Comparison of ENCODE assay signal across 25 mouse cellular contexts in the genomic region with DNA sequence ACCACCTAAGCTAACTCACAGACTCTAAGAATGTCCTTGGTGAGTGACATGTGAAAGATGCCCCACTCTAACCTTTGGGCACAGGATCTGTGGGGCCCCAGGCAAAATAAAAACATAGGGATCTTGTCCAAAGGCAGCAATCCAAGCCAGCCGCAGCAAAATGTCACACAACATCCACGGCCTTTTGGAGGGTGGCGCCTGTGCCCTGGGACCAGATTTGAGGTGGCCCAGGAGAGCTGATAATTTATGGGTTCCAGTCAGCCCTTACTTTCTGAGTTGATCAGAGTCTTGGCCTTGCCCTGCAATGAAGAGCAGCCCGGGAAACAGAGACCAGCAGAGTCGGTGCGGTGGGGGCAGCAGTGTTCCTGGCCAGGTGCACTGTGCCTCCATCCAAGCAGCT.
DNase-seq lines count a peak whose midpoint lies in the region; ATAC-seq lines count a peak whose summit lies in the region.
"Had no signal": no experiment of that assay in that cellular context is flagged by ENCODE, and none has a peak within 500 bp of the region (broad histone marks: within the 10 kb centered on the region; RNA-seq: fewer than 3 reads in every experiment).

No protein-coding gene starts in this region.

- H3K4me2 ChIP-seq in heart, embryonic 12.5 days, result no peak overlapping the region
- H3K4me2 ChIP-seq in heart, embryonic 15.5 days, result no peak overlapping the region
- H3K4me2 ChIP-seq: embryonic facial prominence, embryonic 12.5 days; embryonic facial prominence, embryonic 15.5 days; hindbrain, embryonic 13.5 days; intestine, embryonic 15.5 days; kidney, embryonic 15.5 days had no signal

- DNase-seq in adrenal gland, postnatal 36 days, result peak; percentile 21 to 25
- no peak for DNase-seq in adrenal gland, postnatal 10 days
- no peak for DNase-seq in heart, postnatal 14 days
- DNase-seq in heart, postnatal 36 days, result no peak
- DNase-seq: adrenal gland, postnatal 14 days; cerebellum, adult 11 months; cerebellum, adult 2 months; cerebellum, adult 9-11 months; cerebellum, postnatal 25 days; forebrain, postnatal 0 days; kidney, adult 11 months; kidney, adult 8-10 months; kidney, postnatal 10 days had no signal

- ATAC-seq in heart, embryonic 12.5 days (ENCODE audit: insufficient number of reproducible peaks, low FRiP score), result no peak
- ATAC-seq in heart, embryonic 15.5 days (replicated peaks; ENCODE audit: insufficient number of reproducible peaks, insufficient read depth, low FRiP score, low read depth), result no peak
- ATAC-seq: CD4-positive, CD25-positive, alpha-beta regulatory T cell, adult 4 months; forebrain, embryonic 14.5 days; forebrain, postnatal 0 days; hindbrain, embryonic 16.5 days; intestine, embryonic 15.5 days had no signal

- peaks cover 4% of the 10 kb centered on the region; the same call in 1 of the 2 replicates for H3K9me3 ChIP-seq in heart, embryonic 12.5 days (replicated peaks)
- H3K9me3 ChIP-seq in heart, embryonic 15.5 days (replicated peaks), result no peaks in the 10 kb centered on the region
- H3K9me3 ChIP-seq: embryonic facial prominence, embryonic 15.5 days; intestine, embryonic 15.5 days had no signal

- H3K9ac ChIP-seq in heart, embryonic 12.5 days, result no peak overlapping the region
- H3K9ac ChIP-seq in heart, embryonic 15.5 days, result no peak overlapping the region
- H3K9ac ChIP-seq: embryonic facial prominence, embryonic 12.5 days; embryonic facial prominence, embryonic 15.5 days; forebrain, postnatal 0 days; hindbrain, embryonic 13.5 days; intestine, embryonic 15.5 days; kidney, embryonic 15.5 days had no signal

- H3K4me1 ChIP-seq in heart, embryonic 12.5 days (replicated peaks), result peaks cover 66% of the 10 kb centered on the region
- H3K4me1 ChIP-seq in heart, embryonic 15.5 days (replicated peaks), result peaks cover 69% of the 10 kb centered on the region

- peak overlapping the region; percentile 75 for H3K27ac ChIP-seq in heart, embryonic 12.5 days (ENCODE audit: poor library complexity, severe bottlenecking)
- H3K27ac ChIP-seq in heart, embryonic 15.5 days, result peak overlapping the region; percentile 79
- H3K27ac ChIP-seq: embryonic facial prominence, embryonic 12.5 days; embryonic facial prominence, embryonic 15.5 days; gastrocnemius, adult 2 months; hindbrain, embryonic 10.5 days; hindbrain, embryonic 13.5 days; intestine, embryonic 15.5 days; kidney, embryonic 15.5 days had no signal

- no peak overlapping the region for H3K4me3 ChIP-seq in heart, embryonic 12.5 days
- H3K4me3 ChIP-seq in heart, embryonic 15.5 days, result no peak overlapping the region
- H3K4me3 ChIP-seq: embryonic facial prominence, embryonic 12.5 days; embryonic facial prominence, embryonic 15.5 days; gastrocnemius, adult 2 months; hindbrain, embryonic 10.5 days; hindbrain, embryonic 13.5 days; intestine, embryonic 15.5 days; kidney, embryonic 15.5 days had no signal

- intact Hi-C loops in heart, postnatal 14 days (cut with DNase I), result no loop called here
- intact Hi-C loops in heart, postnatal 36 days (cut with DNase I), result no loop called here

- H3K27me3 ChIP-seq in heart, embryonic 12.5 days (replicated peaks), result no peaks in the 10 kb centered on the region
- no peaks in the 10 kb centered on the region for H3K27me3 ChIP-seq in heart, embryonic 15.5 days
- H3K27me3 ChIP-seq: embryonic facial prominence, embryonic 12.5 days; embryonic facial prominence, embryonic 15.5 days; intestine, embryonic 15.5 days; kidney, embryonic 15.5 days had no signal

- 89% methylated on average over 6 of the region's 6 CpGs for WGBS in heart, embryonic 12.5 days
- WGBS in heart, embryonic 15.5 days, result 67% methylated on average over 6 of the region's 6 CpGs

- peaks cover 21% of the 10 kb centered on the region for H3K36me3 ChIP-seq in heart, embryonic 12.5 days
- 0 out of 2 replicates have a peak, but pooled peaks cover 4% of the 10 kb centered on the region for H3K36me3 ChIP-seq in heart, embryonic 15.5 days
- H3K36me3 ChIP-seq: intestine, embryonic 15.5 days had no signal

Comparison
In these comparisons a context has a peak if more than half of its experiments do, and no peak if none do; other contexts are left out.
1. DNase-seq: peak in adrenal gland, postnatal 36 days (2 of 2); none in adrenal gland, postnatal 10 days (single experiment), heart, postnatal 14 days (0 of 2) and heart, postnatal 36 days (0 of 2).